Mouse (Mus musculus): ENCODE data around the gene G3bp2.

G3bp2 gene

GRCm38 (mm10) chr5:92042377-92043348 lies 40.9 kb downstream of the G3bp2 start:
- in situ Hi-C loops (cut with MboI; ENCODE audit: low sequenced_read_pairs), result no loop called here

GRCm38 (mm10) chr5:92019960-92020359 lies 63.6 kb downstream of the G3bp2 start:
- in situ Hi-C loops (cut with MboI; ENCODE audit: low sequenced_read_pairs), result no loop called here

GRCm38 (mm10) chr5:92011756-92012155 lies 71.8 kb downstream of the G3bp2 start:
- in situ Hi-C loops (cut with MboI; ENCODE audit: low sequenced_read_pairs), result no loop called here

GRCm38 (mm10) chr5:92009827-92010226 lies 73.7 kb downstream of the G3bp2 start:
- in situ Hi-C loops (cut with MboI; ENCODE audit: low sequenced_read_pairs), result loop anchor here (10.0 kb wide), 1 partner anchor 545 kb away; no protein-coding TSS in a partner anchor

- in situ Hi-C loops (cut with MboI; ENCODE audit: low sequenced_read_pairs), result loop anchor here (10.0 kb wide), 1 partner anchor 538 kb away; no protein-coding TSS in a partner anchor
Measured at GRCm38 (mm10) chr5:92003011-92003410, 80.5 kb downstream of the G3bp2 start.
